Mouse (Mus musculus) liver, embryonic 14.5 days (tissue): ENCODE measurements at regions not wholly inside any gene's neighbourhood (a gene's known extent, or its start where the extent isn't known, plus 50 kb on each side); places are given as distances from the start of the nearest gene placed in this dataset.

Experiments used
- CTCF ChIP-seq: IDR thresholded peaks from 2 replicates; pipeline ENCODE4 v1.5.1; 2016; ENCODE audit warnings: antibody characterized with exemption, low read depth, control low read depth
- EP300 ChIP-seq: IDR thresholded peaks from 2 replicates; pipeline ENCODE4 v1.6.1; 2016; ENCODE audit warnings: antibody characterized with exemption, low read depth

GRCm38 (mm10) chr13:72711842-72712330 lies 83.3 kb downstream of the Irx2 start:
- TF ChIP-seq CTCF (no peak), EP300 (no peak)
